Mouse (Mus musculus): ENCODE measurements around the gene Ttpal. TPM values are rescaled to one million over a fixed set of nuclear protein-coding genes. Genes with fewer than 3 reads are reported as not detected.

The Ttpal gene
- total RNA-seq (2021) = 10 to 100 TPM; 66.3 to 68.8 TPM
- long read RNA-seq, experiment 1, full-length matches to known transcripts = 42 of 112 reads
- long read RNA-seq, experiment 1, partial matches to known transcripts = 41 of 112 reads
- long read RNA-seq, experiment 1, other reads (novel, unspliced or antisense) = 29 of 112 reads
- long read RNA-seq, experiment 2, full-length matches to known transcripts = 30 of 53 reads
- long read RNA-seq, experiment 2, partial matches to known transcripts = 17 of 53 reads
- long read RNA-seq, experiment 2, other reads (novel, unspliced or antisense) = 6 of 53 reads

DNA sequence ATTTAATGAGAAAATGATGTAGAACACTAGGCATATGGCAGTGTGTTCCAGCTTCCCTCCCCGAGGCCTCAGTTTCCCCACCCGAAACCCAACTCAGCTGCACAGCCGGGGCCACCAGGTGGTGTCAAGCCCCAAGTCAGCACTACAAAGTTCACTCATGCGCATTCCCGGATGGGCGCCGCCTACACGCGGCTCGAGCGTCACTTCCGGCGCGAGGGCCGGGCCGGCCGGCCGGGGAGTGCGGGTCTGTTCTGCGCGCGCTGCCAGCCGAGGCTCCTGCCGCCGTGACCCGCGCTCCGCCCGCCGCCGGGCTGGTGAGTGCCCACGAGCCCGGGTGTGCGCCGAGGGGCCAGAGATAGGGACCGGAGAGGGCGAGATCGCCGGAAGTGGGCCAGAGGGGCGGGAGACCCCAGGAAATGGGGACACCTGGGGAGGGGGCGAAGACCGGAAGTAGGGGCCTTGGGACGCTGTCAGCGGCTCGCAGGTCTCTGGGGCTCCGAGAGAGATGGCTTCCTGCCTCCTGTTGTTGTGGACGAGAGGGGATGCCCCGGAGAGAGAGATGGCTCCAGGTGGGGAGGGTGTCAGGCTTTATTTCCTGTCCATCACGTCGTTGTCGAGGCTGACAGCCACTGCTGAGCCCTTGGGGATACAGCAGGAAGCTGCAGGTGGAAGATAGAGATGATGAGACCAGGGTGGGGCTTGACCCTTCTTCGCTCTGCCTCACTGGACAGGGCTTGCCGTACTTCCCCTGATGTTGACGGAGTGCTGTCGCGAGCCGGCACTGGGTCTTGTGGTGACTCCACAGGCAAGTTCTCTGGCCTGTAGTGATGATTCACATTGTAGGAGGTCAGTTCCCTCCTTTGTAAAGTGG, at the start of gene Ttpal:
Ttpal (plus strand) TSS at position 214 of the 871 bp plus-strand sequence.
- peak; percentile 87 to 89 for DNase-seq (ENCODE audit: low spot score in 2 of 2)

- DNase-seq (ENCODE audit: low spot score in 2 of 2) = no peak
Measured at GRCm38 (mm10) chr2:163552518-163552929, 49.6 kb upstream of the Ttpal start.

DNA sequence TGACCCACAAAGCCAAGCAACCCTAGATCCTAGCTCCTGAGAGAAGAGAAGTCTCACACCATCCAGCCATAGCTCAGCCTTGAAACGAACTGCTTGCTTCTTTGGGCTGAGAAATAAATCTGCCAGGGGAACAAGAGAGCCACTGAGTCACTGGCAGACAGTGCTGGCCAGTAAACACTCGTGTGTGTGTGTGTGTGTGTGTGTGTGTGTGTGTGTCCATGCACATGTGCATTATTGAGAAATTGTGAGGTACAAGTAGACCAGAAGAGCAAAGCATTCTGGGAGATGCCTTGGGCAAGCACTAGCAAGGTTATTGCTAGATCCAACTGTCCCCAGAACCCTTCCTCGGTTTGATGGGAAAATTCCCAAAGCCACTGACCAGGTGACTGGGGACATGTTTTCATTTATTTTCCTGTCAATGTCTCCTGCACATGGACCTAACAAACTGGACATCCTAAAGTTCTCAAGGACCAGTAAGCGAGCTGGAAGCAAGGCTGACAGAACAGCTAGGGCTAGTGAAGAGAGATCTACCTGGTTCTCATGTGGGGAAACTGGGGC, 47.6 kb upstream of the Ttpal start:
- DNase-seq (ENCODE audit: low spot score in 2 of 2) = no peak

GRCm38 (mm10) chr2:163554996-163555395, 47.1 kb upstream of the Ttpal start:
- no peak for DNase-seq (ENCODE audit: low spot score in 2 of 2)

- DNase-seq (ENCODE audit: low spot score in 2 of 2) = no peak
Measured at GRCm38 (mm10) chr2:163555417-163555816, 46.7 kb upstream of the Ttpal start.

GRCm38 (mm10) chr2:163558548-163558947, 43.6 kb upstream of the Ttpal start:
- DNase-seq (ENCODE audit: low spot score in 2 of 2) = no peak

- DNase-seq (ENCODE audit: low spot score in 2 of 2) = no peak
Measured at GRCm38 (mm10) chr2:163559236-163559635, 42.9 kb upstream of the Ttpal start.

DNA sequence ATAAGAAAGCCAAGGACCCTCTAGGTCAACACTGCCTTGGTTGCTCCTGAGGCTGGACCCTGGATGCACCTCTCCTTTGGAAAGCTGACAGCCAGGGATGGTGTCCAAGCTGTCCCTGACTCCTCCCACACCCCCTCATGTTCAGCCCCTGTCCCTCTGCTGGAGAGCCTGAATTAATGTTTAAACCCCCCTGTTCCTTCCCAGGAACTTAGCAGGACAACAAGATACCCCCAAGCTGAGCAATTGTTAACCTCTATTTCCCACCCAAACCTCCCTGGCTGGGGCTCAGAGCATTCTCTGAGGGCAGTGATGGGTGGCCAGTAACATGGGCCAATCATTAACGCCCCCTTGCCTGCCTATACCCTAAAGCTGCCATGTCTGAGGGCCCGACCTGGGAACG, 41.9 kb upstream of the Ttpal start:
- no peak for DNase-seq (ENCODE audit: low spot score in 2 of 2)

DNA sequence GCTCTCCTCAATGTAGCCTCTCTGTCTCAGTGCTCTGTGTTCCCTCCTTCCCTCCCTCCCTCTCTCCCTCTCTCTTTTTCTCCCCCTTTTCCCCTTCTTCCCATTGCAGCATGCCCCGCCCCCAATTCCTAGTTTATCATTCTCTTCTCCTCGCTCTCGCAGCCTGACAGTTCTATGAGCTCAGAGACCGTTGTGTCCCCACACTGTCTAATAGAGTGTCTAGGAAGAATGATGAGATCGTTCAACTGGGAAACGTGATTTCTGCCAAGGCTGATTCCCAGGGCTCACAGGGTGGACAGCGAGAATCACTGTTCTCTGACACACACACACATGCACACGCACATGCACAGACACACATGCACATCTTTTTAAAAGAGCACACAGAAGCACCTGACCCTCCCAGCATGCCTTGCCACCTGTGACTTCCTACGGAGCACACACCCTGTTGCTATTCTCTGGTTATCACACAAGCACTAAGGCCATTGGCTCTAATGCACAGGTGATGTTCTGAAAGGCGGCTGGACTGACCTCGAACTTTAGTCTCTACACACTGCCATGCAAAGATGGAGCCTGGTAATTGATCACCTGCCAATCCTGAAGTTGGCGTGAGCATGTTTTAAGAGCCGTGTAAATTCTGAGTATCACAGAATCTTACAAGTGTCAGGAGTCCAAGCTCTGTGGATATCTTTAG, 40.7 kb upstream of the Ttpal start:
- no peak for DNase-seq (ENCODE audit: low spot score in 2 of 2)

DNA sequence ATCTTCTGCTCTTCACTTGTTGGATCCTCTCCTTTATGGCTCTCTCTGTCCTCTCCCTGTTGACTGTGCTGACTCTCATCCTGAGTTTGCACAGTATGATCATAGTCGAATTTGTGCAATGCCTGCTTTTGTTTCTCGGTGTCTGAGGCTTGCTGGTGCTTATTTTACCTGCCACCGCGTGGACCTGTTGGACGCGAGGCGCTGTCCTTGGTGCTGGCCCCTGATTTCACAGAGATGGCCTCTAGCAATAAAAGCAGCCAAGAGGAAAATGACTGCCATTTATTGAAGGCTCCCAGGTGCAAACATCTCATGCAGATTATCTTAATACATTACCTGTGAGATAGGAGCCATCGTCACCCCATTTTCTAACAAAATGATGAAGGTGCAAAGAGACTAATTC, 37.5 kb upstream of the Ttpal start:
- no peak for DNase-seq (ENCODE audit: low spot score in 2 of 2)

DNA sequence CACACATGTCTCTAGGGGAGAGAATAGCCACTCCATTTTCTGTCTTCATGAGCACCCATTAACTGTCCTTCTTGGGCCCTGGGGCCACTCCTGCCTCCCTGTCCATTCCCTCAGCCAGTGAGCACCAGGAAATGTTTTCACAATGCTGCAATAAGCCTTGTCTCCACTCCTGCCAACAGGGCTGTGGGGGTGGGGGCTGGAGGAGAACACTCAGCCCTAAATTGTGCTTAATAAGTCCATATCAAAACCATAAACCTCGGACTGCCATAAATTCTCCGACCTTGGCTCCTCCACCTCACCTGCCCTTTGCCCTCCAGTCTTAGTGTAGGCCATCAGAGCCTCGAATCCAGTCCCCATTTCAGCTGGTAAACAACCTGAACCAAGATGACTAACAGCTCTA, 27.8 kb upstream of the Ttpal start:
- no peak for DNase-seq (ENCODE audit: low spot score in 2 of 2)

DNA sequence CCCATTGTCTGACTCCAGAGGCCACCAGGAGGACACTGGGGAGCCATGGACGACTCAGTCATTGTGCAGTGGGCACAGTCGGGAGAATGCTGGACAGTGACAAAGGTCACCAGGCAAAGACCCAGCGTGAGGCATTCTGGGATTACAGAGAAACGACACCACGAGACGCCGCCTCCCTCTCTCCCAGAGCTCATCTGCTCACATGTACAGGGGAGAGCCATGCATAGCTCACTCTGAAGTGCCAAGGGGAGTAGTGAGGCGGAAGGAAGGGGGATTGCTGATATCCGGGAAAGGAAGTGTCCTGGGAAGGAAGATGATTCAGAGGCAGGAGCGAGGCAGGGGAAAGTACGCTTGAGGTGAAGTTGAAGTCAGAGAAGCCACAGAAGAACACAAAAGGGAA, 26.9 kb upstream of the Ttpal start:
- no peak for DNase-seq (ENCODE audit: low spot score in 2 of 2)

DNA sequence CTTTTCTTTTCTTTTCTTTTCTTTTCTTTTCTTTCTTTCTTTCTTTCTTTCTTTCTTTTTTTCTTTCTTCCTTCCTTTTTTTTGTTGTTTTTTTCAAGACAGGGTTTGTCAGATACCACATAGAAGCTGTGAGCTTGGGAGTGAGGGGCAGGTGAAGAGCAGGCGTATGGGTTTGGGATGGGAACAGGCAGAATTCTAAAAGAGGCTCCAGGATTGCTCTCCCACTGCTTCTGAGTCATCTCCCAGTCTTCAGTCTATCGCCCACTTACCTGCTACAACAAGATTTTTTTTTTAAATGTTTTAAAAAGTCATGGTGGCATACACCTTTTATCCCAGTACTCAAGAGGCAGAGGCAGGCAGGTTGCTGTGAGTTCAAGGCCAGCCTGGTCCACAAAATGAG, 24.1 kb upstream of the Ttpal start:
- no peak for DNase-seq (ENCODE audit: low spot score in 2 of 2)

DNA sequence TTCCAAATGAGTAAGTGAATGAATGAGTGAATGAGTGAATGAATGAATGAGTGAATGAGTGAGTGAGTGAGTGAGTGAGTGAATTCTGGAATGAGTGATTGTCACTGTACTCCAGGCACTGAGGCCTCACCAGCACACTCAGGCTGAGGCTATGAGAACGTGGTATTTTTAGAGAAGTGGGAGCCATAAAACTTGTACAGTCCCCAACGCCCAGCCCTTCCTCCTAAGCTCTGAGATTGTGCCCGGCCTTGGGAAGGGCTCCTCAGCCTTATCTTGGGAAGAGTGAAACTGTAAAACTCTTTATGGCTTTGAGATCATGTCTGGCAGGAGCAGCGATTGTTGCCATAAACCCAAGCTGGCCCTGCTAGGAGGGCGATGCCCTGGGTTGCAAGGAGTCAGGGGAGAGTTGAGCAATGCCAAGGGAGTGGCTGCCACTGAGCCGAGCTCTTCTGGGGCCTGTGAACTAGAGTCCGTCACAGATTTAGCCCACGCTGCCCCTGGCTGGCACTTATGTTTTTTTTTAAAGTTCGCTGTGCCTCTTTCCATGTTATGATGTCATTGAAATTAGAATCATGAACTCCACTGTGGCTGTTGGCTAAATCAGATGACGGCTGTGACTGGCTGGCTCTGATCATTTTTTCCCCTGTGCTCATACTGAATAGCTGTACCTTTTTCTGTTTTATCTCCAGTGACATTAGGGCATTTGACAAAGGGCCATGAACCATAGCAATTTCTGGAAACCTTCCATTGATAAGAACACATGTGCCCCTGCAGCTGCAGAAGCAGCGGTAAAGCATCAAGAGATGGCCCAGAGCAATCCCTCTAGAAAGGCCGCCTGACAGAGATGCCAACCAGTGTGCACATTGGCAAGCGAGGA, 21.8 kb upstream of the Ttpal start:
- DNase-seq (ENCODE audit: low spot score in 2 of 2) = no peak

- DNase-seq (ENCODE audit: low spot score in 2 of 2) = no peak
Measured at GRCm38 (mm10) chr2:163583226-163584087, 18.7 kb upstream of the Ttpal start.

DNA sequence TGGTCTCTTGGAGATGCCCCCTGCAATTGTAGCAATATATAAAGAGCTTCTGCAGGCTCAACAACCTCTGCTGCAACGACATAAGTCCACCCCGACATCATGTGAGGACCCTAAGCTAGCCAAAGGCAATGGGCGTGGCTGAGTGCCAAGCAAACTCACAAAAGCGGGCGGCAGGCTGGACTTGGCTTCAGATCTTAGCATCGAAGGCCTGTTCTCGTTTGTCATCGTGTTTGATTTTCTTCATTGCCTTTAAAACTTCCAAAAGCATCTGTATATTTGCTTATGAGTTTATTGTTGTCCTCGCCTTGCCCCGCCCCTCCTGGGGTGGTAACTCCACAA, 18.1 kb upstream of the Ttpal start:
- DNase-seq (ENCODE audit: low spot score in 2 of 2) = no peak

DNA sequence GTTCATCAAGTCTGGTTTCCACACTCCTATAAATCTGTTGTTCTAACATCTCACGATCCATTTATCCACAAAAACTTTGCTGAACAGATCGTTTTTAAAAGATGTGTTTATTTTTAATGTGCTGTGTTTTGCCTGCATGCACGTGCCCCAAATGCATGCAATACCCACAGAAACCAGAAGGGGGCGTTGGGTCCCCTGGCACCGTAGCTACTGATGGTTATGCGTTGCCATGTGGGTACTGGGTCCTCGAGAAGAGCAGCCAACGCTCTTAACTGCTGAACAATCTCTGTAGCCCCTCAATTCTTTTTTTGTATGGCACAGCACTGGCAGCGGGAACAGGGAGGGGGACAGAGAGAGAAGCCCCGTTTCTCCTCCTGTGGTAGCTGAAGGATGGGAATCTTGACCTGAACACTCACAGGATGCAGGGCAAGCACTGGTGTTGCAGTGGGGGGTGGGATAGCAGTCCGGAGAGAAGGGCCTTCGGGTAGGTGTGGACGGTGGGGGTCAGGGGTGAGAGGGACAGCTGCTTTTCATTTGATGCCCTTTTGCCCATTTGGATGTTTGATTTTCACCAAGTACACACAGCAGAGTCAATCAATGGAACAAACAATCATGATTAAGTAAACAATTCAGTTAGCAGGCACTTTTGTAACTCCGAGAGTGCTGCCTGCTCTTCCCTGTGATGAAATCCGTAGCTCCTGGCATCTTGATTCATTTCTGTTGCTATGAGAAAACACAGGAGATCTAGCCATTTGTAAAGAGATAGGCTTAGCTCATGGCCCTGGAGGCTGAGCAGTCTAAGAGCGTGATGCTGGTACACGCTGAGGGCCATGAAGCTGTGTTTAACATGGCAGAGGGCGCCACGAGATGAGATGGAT, 15.5 kb upstream of the Ttpal start:
- no peak for DNase-seq (ENCODE audit: low spot score in 2 of 2)

DNA sequence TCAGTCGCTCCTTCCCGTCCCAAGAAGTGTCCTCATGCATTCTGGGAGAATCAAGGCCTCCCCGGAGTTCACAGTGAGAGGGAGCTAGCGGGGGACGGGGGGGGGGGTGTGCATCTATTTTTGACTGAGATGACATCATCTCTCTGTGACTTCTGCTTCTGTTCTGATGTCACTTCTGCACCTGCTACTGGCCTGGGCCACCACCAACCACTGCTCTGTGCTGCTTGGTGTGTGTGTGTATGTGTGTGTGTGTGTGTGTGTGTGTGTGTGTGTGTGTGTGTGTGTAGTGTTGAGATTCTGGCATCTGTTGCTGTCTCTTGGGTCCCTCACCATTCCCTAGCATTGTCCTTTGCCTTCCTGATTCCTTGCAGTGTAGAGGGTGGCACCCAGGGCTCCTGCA, 14.6 kb upstream of the Ttpal start:
- DNase-seq (ENCODE audit: low spot score in 2 of 2) = no peak

GRCm38 (mm10) chr2:163590211-163590610, 11.9 kb upstream of the Ttpal start:
- no peak for DNase-seq (ENCODE audit: low spot score in 2 of 2)

Measured in left cerebral cortex, adult 18-20 months (tissue).